Mouse (Mus musculus) c-Kit-positive CD71-positive TER-119-negative erythroid progenitor cells, embryonic 14.5 days (primary cell): ENCODE results near the gene Gm48552.

Experiments
- DNase-seq: peaks from one replicate; pipeline ENCODE4 v3.0.0-alpha.2; 2013; ENCODE audit warnings: low read depth

Gm48552 gene

DNA sequence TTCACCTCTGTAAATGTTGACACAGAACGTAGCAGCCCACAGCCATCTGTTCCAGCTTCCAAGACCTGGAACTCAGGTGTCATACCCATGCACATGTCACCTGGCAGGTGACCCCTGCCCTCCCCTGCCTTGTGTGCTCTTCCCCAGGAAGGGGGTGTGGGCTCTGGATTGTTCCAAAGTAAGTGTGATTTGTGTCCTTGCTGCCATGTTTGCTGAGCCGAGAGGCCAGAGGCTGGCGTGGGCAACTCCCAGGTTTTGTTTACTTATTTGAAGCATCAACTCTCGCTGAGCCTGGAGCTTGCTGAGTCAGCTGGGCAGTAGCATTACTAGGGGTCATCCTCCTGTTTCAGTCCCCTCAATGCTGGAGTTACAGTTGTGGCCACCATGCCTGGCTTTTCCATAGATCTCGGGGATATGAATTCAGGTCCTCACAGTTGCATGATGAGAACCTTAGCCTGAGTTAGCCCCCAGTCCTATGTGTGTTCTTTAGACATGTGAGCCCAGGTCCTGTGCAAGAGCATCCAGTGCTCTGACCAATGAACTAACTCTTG, at the start of gene Gm48552:
Gm48552 (plus strand) TSS at position 501 of the 551 bp plus-strand sequence.
- no peak for DNase-seq

DNA sequence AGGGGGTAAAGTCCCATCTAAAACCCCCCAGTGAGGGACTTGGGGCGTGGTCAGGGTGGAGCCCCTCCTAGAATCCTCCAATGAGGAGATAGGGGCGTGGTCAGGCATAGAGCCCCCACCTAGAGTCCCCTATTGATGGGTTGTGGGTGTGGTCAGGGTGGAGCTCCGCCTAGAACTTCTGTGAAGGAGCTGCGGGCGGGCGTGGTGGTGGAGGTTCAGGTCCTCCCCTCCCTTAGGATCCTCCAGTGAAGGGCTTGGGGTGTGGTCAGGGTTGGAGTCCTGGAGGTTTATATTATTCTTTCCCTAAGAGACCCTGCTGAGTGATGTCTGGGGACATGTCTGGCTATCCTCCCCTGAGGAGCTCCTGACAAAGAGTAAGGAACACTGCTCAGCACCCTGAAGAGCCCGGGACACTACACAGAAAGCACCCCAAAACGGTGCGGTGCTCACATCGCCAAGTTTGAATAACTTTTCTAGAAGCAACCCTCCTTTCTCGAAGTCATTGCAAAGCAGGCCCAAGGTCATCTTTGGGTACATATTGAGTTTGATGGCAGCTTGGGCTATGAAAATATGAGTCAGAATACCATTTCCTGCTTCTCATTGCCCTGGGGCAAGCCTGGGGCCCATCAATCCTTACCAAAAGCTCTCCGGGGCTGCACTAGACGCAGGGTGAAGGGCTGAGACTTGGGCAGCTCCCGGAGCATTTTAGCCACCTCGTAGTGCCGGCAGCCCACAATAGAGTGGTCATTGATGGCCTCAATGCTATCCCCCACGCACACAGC, 48.1 kb upstream of the Gm48552 start:
- DNase-seq: peak; percentile 54

DNA sequence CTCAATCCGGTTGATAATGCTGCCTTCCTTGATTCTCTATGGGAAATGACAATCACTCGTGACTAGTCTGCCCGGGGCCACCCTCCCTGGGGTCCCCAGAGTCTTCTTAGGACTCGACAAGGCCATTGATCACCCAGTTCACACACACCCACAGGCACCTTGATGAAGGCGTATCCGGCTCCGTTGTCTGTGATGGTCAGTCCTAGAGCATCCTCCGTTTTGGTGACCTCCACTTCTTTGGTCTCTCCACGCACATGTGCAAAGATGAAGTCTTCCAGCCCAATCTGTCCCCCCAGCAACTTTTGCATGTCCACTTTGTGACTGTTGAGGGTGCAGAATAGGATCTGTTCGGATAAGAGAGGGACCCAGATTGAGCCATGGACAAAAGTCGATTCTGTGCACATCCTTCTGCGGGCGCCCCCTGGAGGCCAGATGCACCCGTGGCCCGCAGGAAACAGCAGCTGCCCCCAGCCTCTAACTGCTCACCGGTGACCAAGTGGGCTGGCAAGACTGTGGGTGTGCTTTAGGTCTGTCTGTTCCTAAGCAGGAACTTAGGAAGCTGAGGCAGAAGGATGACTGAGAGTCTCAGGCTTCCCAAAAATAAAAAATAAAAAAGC, 47.4 kb upstream of the Gm48552 start:
- DNase-seq: no peak

DNA sequence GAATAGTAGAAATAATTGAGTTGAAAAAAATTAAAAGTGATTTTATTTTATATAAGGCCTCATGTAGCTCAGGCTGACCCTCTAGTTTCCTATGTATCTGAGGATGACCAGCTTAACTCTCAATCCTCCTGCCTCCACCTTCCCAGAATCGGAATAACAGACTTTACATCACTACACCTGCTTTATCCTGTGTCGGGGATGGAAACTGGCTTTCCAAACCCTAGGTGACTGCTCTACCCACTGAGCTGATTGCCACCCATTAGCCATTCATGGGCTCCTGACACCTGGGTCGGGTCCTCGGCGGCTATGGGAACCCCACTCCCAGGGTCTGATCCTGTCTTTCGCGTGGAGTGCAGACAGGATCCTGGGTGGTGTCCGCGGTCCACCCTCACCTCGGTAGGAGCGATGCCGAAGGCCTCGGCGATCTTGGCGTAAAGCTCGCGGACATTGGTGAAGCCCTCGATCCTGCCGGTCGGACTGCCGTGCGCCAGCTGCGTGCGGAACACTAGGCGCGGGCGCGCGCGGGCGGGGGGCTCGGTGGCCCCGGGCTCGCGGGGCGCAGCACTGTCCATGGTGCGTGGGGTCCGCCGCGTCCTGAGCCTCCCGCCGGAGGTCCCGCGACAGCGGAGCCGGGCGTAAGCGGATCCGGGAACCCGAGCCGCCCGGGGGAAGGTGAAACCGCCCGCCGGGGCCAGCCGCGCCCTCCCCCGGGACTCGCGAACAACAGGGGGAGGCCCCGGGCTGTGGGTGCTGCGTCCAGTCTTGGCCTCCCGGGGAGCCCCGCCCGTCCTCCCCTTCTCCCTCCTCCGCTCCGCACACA, 45.9 kb upstream of the Gm48552 start, which contains the start of gene Gipc3:
Gipc3 (minus strand) TSS at position 581 of the 820 bp plus-strand sequence.
- DNase-seq: no peak

DNA sequence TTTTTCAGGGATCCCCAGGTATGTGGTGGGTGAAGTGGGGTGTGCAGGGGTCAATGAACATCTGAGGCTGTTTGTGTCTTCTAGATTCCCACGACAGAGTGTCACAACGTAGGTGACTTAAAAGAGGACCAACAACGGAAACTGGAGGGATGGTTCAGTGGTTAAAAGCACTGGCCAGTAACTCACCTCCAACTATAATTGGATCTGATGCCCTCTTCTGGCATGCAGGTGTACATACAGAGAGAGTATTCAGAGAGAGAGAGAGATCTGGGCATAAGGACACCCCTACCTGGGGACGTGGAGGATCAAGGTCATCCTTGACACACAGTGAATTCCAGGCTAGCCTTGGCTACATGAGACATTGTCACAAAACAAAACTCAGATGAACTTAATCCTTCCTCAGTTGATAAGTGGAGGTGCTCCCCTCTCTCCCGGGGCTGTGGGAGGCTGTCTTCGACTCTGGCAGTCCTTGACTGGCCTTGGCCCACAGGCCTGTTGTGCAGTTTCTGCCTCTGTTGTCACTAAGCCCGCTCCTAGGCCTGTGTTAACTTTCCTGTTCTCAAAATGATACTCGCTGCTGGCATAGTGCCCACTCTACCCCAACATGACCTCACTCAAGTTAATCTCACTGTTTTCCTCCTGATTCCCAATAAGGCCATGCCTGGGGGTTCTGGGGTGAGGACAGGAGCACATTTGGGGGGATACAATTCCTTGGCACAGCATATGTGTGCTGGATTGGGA, 44.2 kb upstream of the Gm48552 start:
- DNase-seq: no peak

DNA sequence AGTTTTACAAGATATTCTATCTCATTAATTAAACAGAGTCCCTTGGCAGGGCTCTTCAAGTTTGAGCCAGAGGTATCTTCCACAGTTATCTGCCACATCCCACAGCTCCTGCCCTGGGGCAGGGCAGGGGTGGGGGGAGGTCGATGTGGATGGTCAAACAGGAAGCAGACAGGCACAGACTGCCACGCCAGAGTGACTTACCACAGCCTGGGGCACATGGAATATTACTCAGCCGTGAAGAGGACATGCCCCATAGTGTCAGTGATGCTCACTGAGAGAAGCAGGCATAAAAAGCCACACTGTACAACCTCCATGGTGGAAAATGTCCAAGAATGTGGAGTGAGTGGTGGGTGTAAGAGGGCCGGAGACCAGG, 43.7 kb upstream of the Gm48552 start:
- DNase-seq: no peak

DNA sequence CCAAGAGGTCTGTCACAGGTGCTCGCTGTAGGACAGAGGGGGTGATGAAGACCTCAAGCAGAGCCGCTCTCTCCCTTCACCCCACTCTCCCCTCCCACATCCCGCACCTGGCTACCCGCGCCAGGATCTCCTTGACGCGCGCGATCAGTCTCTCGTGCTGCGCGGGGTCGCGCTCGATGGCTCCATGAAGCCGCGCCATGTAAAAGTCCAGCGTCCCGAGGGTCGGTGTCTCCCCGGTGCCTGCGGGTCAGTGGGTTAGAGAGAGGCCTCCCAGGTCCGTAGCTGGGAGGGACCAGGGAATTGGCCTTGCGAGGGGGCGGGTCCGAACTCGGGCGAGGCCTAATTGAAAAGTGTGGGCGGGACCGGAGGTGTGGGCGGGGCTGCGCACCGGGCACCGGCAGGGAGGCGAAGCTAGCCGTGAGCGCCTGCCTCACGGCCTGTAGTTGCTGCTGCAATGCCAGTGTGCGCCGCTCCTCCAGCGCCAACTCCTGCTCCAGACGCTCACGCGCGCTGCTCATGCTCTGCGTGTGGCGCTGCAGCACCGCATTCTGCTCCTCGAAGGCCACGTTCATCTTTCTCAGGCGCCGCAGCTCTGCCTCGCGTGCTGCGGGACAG, 42.2 kb upstream of the Gm48552 start:
- peak; percentile 64 for DNase-seq

DNA sequence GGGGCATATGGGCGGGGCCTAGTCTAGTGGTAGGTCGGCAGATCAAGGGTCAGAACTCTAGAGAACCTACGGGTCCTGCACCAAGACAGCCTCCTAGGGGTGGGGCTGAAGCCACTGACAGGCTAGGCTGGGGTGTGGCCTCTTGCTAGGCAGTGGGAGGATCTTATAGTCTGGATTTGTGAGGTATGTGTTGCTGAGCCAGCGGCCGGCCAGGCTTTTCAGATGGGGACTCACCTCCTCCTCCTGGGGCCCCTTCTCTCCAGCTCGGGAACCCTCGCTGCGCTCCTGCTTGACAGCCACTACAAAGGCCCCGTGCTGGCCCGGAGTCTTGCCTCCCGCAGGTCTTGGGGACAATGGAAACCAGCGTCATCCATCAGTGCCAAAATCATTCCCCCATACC, 39.7 kb upstream of the Gm48552 start:
- DNase-seq: peak; percentile 70

DNA sequence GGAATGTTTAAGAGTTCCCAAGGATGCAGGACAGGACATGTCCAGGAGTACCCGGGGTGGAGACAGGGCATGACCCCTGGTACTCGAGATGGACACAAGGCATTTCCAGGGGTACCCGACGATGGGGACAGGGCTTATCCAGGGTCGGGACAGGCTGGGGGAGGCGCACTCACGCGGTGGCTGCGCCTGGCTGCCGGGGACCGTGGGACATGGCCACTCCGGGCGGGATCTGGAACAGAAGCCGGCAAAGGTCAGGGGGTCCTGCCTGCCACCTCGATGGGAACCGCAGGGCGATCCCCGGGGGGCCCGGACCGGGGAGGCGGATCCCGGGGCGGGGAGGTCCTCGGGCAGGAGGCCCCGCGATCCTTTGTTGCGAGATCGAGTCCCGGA, 38.8 kb upstream of the Gm48552 start:
- DNase-seq: no peak

DNA sequence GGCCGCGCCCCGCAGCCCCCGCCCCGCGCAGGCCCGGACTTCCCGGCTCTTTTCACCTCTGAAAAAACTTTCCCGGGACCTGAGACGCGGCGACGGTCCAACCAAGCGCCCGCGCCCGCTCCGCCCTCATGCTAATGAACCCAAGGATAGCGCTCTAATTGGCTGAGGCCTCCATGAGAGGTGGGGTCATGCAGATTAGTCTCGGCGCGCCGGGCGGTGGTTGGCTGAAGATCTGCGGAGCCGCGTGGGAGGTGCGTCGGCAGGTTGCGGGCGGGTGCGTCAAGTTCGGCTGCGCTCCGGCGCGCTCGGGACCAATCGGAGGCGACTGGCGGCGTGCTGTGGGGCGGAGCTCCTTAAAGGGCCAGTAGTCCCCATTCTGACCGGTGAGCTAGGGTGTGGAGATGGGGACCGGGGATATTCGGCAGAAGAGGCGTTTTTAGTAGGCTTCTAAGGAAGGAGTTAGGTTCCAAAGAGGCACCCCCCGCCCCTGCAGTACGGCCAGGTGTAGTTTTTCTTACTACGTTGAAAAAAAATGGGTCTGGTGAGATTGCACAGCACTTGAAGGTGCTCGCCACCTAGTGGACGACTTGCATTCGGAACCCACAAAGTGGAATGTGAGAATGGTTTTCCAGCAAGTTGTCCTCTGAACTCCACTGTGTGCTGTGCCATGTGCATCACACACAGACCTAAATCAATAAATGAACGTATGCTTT, 38.3 kb upstream of the Gm48552 start, which contains the start of gene Hmg20b:
Hmg20b (minus strand) TSS at position 130 of the 713 bp plus-strand sequence.
- peak; percentile 97 for DNase-seq

DNA sequence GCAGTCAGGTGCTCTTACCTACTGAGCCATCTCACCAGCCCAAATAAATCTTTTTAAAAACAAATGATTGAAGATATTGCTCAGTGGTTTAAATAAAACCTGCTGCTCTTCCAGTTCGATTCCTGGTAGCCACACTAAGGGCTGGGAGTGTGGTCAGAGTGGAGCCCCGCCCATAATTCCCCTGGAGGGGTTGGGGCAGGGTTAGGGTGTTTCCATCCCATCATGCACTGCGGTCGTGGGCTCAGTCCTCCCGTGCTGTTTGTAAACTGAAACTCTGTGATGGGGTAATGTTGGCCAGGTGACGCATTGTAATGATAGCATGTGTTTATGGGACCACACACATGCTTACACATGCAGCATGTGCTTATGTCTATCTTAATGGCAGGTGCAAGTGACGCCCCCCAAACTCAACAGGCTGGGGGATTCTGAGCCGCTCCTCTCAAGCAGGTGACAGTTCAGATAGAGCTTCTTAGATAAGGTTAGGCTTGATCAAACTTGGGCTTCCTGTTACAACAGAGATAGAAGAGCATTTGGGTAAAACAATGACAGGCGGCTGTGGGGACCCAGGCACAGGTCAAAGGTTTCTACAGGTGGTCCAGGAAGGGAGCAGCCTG, 37.0 kb upstream of the Gm48552 start:
- peak; percentile 68 for DNase-seq

DNA sequence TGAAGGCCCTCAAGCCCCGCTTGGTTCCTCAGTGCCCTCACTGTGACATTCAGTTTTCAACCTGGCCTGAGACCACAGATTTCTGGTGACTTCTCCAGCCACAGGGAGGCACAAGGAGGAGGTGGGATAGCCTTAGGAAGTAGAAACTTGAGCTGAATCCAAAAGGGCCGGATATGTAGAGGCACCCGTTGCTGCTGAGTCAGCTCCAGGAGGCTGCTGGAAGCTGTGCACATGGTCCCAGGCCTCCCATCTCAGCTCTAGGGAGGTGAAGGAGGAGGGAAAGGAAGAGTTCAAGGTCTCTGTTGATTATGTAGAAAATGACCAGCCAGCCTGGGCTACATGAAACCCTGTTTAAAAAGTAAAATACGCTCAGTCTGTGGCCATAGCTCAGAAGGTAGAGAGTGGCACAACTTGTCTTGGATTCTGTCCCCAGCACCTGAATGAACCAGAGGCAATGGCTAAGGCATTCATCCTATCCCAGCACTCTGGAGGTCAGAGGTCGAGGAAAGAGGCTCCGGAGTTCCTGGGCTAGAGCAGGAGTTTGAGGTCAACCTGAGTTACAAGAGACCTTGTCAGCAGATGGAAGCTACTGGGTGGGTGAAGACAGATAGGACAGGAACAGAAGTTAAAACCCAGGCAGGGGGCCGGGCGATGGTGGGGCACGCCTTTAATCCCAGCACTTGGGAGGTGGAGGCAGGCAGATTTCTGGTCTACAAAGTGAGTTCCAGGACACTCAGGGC, 33.9 kb upstream of the Gm48552 start:
- DNase-seq: no peak

DNA sequence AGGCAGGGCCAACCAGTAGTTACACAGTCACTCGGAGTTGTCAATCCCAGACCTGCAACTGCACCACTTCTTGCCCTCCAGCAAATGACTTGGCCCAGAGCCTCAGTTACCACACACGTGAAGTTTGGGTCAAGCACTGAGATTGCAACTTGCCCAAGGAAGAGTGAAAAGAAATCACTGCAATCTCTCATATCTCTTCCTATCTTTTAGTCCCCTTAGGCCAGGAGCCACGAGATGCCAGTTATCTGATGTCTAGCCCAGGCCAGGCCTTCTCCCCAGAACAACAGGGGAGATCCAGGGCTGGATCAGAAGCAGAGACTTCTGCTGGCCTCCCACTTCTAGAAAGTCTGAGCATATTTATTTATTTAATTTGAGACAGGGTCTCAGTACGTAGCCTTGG, 33.3 kb upstream of the Gm48552 start:
- DNase-seq: no peak

DNA sequence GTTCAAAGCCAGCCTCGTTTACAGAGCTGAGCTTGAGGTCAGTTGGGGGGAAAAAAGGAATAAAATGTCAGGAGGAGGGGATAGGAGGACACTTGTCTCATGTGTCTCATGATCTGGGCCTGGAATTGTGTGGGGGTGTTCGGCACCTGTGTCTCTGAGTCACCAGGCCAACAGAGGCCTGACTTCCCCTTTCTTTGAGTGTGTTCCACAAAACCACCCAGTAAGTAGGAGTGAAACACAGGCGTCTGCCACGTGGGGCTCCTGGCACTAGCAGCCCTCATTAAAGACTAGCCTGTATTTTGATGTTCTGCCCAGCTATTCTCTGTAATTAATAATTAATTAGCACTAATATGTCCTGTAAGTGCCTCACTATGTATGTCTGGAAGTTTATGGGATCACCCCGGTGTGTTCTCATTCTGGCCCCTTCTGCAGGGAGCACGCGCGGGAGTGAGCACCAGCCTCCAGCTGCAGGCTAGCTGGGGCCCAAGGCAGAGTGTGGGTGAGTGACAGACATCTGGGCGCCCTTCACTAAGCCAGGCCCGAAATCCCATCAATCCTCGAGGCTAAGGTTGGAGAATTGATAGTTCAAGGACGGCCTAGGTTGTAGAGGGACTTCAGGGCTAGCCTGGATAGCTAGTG, 32.3 kb upstream of the Gm48552 start:
- no peak for DNase-seq

DNA sequence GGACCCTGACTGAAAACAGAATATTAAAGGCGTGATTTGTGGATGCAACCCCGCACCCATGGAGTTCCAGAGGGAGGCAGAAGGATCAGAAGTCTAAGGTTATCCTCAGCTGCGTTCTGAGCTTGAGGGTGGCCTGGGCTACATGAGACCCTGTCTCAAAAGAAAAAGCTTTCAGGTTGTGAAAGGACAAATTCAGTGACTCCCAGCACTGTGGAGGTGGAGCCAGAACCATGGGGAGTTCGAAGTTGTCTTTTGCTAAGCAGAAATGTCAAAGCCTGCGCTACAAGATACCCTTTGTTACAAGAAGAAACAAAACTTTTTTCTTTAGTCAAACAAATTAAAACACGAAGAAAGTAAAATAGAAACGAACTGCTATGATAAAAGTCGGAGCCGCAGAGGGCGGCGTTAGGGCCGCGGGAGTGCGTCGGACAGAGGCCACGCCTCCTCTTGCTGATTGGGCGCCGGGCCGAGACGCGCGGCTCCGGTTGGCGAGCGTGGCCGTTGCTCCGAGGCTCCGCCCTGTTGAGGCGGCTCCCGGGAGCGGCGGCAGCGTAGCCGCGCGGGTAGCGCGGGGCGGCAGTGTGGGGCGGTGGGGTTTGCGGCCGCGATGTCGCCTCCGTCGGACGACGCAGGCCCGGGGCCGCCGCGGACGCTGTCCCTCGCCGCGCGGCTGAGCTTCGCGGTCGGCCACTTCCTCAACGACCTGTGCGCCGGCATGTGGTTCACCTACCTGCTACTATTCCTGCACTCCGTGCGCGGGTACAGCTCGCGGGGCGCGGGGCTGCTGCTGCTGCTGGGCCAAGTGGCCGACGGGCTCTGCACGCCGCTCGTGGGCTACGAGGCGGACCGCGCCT, 31.6 kb upstream of the Gm48552 start, which contains the start of gene Mfsd12:
Mfsd12 (plus strand) TSS at position 501 of the 854 bp plus-strand sequence.
- peak; percentile 86 for DNase-seq

DNA sequence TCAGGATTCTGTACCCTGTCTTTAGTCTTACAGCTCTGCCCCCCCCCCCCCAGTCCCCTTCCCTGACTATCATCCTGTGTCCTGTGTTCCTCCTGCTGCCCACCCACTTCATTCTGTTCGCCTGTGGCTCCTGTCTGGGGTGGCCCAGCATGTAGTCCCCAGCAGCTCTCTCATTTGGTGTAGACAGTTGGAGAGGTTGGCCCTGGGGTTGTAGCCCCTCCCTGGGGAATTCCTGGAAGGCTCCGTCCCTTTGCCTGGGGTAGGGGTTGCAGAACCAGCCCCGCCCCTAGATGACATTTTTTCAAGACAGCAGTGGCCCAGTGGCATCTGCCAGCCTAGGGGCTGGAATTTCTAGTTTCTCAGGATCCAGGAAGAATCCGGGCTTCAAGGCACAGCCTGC, 30.6 kb upstream of the Gm48552 start:
- no peak for DNase-seq

DNA sequence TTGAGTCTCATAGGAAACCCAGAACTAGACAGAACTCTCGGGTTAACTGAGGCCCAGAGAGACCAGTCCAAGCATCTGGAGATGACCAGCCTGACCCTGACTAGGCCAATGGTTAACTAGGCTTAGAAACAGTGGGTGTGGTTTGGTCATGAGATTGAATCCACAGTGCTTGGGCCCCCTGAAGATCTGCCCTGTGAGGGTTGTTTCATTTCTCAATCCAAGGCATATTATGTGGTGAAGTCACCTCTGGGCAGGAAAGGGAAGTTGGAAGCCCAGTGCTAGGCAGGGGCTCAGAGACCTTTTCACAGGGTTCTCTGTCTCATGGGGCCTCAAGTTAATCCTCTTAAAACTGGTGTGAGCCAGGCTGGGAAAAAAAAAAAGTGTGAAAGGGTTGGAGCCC, 30.0 kb upstream of the Gm48552 start:
- no peak for DNase-seq

DNA sequence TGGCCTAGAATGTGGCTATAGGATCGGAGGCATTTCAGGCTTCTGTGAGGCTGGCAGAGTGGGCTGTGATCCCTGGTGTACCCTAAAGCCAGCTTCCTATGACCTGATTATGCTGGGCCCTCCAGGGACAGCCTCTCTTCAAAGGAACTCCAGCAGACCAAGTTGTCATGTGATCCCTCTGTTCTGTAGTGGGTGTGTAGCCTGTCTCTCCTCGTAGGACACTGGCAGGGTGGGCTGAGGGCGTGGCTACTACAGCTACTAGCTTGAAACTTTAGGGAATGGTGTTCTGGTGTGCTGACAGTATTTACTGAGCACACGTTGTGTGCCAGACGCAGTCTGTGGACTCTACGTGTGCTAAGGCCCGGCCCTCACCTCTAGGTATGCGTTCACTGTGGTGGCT, 28.1 kb upstream of the Gm48552 start:
- no peak for DNase-seq
